Mouse (Mus musculus): Measurements from ENCODE around the gene Ly6g5c. TPM values are rescaled to one million over a fixed set of nuclear protein-coding genes. Genes with fewer than 3 reads are reported as not detected.

Gene Ly6g5c
- total RNA-seq, 2 experiments from 2014 or later = not detected

DNA sequence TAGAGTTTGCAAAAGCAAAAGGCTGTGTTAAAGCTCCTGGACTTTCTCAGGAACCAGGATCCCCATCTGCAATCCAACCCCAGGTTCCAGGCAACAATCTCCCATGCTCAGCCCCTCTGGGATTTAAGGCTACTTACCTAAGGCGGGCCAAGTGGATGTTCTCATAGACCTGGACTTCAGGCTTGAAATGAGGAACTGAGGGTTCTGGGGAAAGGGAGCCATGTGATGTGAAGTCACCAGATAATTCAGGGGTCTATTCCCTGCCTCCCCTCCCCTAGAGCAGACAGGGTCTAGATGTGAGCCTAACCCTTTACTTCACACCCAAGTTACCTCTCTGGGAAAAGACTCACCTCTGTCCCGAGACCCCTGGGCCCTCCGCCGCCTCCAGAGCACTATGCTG lies 27.4 kb upstream of the Ly6g5c start:
- no peak for DNase-seq (ENCODE audit: low spot score in 2 of 2)

DNA sequence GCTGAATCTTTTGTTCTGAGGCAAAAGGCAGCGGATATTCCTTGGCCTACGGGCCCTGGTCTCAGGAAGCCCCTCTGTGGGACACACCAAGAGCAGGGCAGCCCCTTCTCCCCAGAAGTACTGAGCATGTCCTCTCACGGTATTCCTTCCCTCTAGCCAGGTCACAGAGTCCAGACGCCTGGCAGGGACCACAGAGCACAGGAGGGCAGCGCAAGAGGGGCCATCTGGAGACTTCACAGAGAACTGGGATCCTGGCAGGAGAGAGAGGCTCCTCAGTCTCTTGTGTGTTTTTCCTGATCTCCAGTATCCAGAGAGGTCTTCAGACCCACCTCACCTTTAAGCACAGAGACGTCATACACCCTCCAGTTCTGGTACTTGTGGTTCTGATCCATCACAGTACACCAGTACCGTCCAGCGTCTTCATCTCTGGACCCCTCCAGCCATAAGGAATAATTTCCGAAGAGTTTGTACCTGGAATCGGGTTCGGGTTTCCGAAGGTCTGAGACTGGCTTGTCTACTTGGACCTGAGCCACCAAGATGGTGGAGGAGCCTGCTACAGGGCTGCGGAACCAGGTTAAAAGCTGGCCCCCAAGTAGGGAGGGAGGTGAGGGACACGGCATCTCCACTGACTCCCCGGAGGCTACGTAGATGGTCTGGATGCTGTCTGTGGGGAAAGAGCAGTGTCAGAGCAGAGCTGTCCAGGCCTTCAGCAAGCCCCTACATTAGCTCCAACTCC lies 25.1 kb upstream of the Ly6g5c start:
- DNase-seq (ENCODE audit: low spot score in 2 of 2) = no peak

DNA sequence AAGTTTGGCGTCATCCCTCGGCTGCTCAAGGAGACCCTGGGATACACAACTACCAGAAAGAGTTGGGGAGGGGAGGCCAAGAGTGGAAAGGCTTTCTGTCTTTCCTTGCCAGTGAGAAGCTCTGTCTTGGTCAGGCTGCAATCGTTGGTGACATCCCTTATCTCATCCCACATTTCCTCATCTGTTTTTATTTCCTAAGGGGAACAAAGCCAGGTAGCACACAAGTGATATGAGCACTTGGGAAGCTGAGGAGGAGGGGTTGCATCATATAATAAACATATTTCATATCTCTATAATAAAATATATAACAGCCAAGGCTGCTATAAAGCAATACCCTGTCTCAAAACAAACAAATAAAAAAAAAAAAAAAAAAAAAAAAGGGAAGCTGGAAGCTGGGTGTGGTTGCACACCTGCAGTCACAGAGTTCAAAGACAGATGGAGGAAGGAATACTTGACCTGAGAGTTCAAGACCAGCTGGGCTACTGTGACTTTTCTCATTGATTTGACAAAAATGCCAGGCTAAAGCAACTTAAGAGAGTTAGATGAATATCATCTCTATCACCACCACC lies 24.1 kb upstream of the Ly6g5c start:
- DNase-seq (ENCODE audit: low spot score in 2 of 2) = no peak

DNA sequence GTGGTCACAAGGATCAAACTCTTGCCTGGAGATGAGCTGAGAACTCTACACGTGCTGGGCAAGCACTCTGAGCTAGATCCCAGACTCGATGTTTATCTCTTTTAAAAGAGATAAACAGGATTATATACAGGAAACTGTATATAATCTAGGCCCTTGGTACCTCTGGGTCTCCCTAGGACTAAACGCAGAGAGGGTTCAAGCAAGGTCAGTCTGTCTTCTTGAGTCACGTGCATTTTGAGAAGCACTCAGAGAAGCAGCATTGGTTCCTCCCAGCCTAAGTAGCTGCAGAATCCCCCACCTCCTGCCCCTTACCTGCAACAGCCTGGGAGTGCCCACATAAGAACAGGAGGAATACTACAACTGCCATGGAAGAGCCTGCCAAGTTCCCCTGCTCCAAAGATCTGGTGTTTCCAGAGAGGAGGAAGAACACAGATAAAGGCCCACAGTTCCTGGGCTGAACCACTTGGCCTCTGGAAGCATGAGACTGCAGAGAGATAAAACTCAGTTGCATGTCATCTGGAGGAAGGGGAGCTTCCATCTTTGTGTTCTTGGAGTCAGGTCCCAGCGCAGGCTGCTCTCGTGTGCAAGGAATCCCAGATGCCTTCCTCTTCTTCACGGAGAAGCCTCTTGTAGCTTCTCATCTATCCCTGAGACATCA lies 22.7 kb upstream of the Ly6g5c start, which contains the start of gene Ly6g6f:
Ly6g6f (minus strand) TSS at position 403 of the 658 bp plus-strand sequence.
- no peak for DNase-seq (ENCODE audit: low spot score in 2 of 2)

DNA sequence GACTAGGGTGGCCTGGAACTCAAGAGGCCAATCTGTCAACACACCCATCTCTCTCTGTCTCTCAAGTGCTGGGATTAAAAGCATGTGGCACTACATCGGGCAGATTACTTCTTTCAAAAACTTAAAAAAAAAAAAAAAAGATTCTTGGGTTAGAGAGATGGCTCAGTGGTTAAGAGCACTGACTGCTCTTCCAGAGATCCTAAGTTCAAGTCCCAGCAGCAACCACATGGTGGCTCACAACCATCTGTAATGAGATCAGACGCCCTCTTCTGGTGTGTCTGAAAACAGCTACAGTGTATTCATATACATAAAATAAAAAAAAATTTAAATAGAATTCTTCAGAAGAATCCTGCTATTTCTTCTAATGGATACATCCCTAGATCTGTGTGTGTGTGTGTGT lies 19.9 kb upstream of the Ly6g5c start:
- no peak for DNase-seq (ENCODE audit: low spot score in 2 of 2)

DNA sequence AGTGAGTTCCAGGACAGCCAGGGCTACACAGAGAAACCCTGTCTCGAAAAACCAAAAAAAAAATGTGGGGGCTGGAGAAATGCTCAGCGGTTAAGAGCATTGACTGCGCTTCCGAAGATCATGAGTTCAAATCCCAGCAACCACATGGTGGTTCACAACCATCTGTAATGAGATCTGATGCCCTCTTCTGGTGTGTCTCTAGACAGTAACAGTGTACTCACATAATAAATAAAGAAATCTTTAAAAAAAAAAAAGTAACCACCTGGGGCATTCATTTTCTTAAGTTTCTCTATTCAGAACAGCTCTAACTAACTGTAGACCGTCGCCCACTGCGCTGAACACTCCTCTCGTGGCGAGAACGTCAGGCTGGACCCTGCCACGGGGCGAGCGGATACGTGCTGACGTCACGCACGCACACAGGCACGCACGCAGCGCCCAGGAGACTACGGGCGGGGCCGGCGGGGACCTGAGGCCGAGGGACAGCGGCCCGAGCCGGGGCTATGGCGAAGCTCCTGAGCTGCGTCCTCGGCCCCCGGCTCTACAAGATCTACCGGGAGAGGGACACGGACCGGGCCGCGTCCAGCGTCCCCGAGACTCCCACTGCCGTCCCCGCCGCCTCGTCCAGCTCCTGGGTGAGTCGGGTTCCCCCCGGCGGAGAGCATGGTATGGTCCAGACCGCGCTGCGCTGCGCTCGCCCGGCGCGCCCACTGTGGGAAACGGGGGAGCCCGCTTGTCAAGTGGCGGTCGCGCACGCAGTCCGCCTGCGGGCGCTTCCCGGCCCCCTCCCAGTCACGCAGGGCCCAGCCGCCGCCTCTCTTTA lies 19.0 kb upstream of the Ly6g5c start, which contains the start of gene Abhd16a:
Abhd16a (plus strand) TSS at position 439 of the 820 bp plus-strand sequence.
- peak; percentile 89 for DNase-seq (ENCODE audit: low spot score in 2 of 2)

DNA sequence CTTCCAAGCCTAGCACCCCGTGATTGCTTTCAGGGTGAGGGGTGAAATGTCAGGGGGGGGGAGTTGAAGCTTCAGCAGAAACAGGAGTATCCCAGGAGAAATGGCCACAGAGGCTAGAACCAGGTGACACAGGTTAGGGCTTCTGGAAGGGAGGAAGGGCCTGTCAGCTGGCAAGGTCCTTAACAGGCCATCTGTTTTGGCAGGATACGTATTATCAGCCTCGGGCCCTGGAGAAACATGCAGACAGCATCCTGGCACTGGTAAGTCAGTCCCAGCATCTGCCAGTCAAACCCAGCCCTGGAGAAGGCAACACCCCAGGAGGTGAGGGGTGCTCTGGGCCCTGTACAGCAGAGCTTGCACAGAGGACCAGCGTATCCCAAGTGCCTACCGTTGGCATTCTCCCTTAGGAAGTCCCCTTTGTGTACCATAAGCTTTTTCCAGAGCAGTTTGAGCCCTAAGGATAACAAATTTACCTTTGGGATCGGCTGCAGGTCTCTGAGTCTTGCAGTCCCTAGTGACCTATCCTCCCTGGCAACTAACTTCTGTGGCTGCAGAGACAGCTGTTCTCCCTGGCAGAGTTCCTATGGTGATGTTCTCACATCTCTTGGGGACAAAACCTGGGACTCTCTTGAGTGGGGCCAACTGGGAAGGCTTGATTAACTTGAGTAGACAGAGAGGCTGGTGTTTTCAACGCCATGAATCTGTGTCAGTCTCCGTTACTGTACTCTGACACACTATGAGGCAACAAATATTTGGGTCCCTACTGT lies 17.7 kb upstream of the Ly6g5c start:
- DNase-seq (ENCODE audit: low spot score in 2 of 2) = no peak

DNA sequence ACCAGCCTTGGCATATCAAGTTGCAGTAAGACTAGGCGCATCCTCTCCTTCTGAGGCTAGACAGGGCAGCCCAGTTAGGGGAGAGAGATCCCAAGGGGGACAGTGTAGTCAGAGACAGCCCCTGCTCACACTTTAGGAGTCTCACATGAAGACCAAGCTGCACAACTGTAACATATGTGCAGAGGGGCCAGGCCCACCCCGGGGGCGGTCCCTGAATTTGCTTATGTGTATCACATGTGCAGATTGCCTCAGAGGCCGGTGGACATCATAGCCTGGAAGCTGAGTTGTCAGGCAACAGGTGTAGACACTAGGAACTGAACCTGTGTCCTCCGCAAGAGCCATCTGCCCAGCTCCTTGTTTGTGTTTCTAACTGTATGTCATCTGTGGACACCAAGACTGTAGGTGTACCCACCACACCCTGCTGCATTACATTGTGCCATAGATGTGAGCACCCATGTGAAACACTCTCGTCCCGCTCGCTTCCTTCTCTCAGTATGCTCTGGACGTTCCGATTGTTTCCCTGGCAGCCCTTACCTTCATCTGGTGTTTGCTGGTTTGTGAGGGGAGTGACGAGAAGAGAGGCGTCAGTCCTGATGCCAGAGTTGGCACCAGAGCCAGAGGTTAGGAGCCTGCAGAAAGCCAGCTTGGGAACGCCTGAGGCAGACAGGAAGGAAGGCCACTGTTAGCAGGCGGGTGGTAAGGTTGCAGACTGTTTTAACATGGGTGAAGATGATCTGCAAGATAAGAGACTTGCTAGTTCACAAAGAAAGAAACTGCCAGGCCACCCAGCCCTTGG lies 15.5 kb upstream of the Ly6g5c start:
- DNase-seq (ENCODE audit: low spot score in 2 of 2) = no peak

DNA sequence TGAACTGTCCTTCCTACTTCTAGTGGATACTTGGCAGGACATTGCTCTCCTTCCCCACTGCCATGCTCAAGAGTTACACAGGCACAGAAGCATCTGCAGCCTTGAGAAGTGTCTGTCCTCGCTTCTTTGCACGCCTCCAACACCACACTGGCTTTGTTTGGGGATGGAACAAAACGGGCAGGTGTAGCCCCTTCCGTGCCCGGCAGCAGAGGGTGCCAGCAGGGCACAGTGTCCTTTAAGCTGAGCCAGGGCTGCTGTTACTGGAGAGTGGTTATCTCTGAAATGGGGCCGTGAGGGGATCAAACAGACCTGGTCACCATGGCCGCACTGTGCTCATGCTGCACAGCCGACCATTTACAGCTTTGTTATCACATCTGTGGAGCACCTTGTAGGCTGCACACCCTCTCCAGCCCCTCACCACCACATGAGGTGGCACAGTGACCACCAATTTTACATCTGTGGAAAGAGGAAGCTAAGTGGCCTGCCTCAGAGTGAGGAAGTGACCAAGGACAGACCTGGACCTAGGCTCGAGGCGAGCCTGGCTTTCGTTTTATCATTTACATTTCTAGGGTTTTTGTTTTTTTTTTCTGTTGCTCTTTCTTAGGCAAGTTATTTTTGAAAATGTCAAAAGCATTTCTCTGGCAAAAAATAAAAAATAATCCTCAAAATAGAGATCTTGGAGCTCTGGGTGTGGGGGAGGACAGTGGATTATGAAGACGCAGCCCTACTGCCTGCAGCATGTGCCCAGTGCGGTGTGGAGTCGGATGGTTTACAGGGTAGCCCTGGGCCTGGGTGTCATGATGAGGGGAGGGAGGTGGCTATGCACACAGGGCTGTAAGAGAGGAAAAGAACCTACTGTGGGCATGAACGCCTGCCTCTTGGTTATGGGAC lies 13.4 kb upstream of the Ly6g5c start:
- DNase-seq (ENCODE audit: low spot score in 2 of 2) = no peak

DNA sequence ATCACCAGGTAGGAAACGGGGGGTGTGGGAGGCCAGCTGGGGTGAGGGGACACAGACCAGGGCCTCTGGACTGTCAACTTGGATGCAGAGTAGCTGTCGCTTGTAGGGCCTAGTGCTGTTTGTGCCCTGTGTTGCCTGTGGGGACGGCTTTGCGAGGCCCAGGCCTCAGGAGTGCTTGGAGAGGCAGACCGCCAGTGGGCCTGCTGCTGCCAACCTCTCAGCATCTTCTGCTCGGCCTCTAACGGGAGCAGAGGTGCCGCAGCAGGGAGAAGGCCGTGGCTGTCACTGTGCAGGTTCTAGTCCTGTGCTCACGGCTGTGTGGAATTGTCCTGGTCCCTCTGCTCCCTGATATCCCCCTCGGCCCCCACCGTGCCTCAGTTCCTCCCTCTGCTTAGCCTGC lies 11.5 kb upstream of the Ly6g5c start:
- DNase-seq (ENCODE audit: low spot score in 2 of 2) = no peak

DNA sequence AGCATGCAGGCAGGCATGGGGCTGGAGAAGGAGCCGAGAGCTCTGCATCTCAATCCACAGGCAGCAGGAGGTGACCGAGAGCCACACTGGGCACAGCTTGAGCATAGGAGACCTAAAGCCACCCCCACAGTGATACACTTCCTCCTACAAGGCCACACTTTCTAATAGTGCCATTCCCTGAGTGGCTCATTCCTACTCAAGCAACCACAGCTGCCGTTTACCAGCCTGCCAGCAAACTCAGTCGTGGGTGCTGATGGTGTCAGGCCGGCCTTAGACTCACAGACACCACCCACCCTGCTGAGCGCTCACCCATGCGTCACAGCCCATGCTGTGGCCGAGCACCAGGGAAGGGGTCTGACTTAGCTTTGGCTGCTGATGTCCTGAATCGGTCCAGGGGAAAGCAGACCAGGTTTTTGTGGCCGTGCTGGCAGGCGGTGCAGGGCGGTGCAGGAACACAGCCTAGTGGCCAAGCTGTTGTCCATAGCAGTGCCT lies 10.9 kb upstream of the Ly6g5c start:
- DNase-seq (ENCODE audit: low spot score in 2 of 2) = no peak

DNA sequence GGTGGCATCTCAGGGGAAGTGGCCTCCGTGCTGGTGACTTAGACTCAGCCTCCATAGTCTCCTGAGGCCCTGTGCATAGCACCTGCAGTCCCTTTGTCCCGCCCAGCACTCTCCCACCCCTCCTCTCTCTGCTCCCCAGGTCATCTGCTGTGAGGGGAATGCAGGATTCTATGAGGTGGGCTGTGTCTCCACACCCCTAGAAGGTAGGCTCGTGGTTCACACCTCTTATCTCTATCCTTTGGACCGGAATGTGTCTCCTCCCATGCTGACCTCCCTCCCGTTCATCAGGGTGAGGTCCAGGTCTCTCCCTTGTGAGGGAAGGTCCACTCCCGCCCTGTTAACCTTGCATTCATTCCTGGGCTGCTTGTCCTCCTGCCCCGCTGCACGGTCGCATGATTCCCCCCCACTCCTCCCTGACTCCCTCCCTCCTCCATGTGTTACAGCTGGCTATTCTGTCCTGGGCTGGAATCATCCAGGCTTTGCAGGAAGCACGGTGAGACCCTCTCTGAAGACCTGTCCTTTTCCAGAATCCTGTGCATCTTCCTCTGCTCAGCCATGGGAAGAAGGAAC lies 7.8 kb upstream of the Ly6g5c start:
- DNase-seq (ENCODE audit: low spot score in 2 of 2) = no peak

DNA sequence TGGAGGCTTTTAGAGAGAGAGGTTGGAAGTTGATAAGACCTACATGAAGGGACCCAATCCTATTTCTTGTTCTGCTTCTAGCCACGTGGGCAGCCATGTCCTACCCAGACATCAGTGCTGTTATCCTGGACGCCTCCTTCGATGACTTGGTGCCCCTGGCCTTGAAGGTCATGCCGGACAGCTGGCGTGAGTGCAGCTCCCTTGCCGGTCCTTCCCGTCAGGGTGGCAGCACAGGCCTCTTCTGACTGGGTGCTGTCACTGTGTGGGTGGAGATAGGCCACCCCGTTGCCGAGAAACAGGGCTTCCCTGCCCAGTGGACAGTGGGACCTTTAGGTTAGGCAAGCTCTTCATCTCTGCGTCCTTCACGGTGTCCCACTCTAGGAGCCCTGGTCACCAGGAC lies 6.9 kb upstream of the Ly6g5c start:
- DNase-seq (ENCODE audit: low spot score in 2 of 2) = no peak

DNA sequence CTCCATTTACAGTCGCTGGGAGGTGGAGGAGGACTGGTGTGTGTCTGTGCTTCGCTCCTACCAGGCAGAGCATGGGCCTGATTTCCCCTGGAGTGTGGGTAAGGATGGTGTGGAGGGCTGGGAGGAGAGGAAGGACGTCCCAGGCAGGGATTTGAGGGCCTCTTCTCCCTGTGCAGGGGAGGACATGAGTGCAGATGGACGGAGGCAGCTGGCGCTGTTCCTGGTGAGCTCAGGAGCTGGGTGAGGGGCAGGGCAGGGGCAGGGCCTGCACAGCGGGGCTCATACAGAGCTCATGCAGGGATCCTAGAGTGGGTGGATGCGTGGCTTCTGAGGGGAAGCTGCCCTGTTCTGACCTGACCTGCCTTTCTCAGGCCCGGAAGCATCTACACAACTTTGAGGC lies 5.8 kb upstream of the Ly6g5c start:
- DNase-seq (ENCODE audit: low spot score in 2 of 2) = no peak

DNA sequence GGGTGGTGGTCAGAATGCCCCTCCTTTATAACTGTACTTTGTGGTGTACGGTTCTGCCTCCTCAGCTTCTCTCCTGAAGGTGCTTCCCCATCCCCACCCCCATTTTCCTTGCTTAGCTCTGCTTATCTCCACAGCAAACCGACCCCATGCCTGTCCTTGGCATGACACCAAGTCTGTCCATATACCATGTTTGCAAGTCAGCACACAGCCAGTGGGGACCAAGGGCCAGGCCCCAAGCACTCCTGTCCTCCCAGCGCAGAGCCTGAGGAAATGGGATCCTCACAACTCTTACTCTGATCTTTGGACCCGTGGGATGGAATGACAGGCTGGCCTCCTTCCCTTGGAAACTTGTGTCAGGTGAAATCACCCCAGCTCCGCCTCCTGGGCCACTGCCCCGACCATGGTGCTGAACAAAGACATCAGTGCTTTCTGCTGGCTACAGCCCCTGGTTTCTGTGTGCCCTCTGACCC lies 4.8 kb upstream of the Ly6g5c start:
- DNase-seq (ENCODE audit: low spot score in 2 of 2) = no peak

DNA sequence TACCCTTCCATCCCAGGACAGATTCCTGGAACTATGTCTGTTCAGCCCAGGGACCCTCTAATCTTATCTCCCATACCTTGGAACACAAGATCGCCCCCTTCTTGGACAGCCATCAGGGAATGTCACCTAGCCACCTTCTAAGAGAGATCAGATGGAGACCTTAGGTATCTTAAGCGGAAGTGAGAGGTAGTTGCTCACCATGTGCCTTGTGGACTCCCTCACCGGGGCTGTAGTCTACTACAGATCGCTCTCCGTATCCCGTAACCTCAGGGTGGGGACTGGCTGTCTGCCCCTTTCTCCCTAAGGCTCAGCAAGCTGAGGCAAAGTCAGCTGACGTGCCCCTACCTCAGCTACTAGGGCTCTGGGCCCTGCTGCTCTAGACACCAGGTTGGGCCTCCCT lies 4.0 kb upstream of the Ly6g5c start:
- no peak for DNase-seq (ENCODE audit: low spot score in 2 of 2)

DNA sequence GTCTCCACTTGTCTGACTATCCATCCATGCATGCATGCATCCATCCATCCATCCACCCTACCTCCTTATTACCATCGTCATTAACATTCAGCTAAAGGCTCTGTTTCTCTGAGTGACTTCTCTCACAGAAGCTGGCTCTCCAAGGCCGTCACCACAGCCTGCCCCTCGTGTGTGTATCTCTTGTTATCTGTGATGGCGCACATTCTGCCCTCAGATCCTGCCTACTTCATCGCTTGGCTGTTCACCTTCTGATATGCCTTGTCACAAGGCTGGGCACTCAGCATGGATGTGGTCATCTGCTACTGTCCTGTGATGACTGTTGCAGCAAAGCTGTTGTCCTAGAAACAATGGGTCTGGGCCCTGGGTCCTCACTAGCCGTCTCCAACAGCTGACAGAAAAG lies 3.3 kb upstream of the Ly6g5c start:
- DNase-seq (ENCODE audit: low spot score in 2 of 2) = no peak

DNA sequence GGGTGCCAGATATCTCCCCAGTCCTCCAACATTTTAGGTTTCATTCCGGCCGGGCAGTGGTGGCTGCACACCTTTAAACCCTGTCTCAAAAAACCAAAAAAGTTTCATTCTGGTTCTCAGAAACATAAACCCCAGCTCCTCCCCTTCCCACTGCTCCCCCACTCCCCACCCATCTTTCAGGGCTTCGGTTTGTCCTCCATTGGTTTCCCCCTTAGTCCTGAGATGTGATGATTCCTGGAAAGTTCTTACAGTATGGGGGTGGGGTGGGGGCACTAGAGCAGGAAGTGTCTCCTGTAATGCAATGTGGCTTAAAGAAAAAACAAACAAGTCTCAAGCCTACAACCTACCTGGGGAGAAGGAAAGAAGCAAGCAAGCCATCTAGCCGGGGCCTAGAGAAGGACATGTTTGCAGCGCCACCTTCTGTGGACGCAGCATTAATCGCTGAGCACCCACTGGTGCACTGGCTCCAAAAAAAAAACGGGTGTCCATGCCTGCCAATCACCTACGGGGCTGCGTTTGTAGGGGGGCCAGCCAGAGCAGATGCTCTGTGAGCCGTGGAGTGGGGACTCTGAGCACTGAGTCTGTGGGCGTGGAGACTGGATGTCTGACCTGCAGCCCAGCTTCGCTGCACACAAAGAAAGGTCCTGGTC lies 2.2 kb upstream of the Ly6g5c start:
- no peak for DNase-seq (ENCODE audit: low spot score in 2 of 2)

Data from adrenal gland, adult 18-20 months (tissue).